Mouse (Mus musculus): ENCODE measurements around the gene Snapin.

Gene Snapin

DNA sequence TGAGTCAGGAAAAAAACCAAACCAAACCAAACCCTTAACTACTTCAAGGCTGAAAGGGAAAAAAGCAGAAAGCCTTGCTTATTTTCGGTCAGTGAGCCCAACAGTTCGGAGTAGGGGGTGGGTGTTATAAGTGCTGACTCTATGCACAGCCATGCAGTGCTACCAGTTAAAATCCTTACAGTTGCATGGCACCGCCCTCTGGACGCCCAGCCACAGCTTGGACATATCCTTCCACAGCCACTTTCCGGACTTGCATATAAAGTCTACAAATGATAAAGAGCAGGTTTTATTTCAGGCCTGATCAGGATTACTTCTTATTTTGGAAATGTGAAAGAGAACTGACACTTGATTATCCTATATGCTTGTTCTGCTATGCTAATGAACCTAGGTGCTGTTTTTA, 14.4 kb upstream of the Snapin start:
- DNase-seq (ENCODE audit: low read depth, low spot score), result no peak

GRCm38 (mm10) chr3:90503444-90503843, 12.6 kb upstream of the Snapin start:
- DNase-seq (ENCODE audit: low read depth, low spot score), result no peak

- DNase-seq (ENCODE audit: low read depth, low spot score), result no peak
Measured at GRCm38 (mm10) chr3:90497597-90497996, 6.8 kb upstream of the Snapin start.

DNA sequence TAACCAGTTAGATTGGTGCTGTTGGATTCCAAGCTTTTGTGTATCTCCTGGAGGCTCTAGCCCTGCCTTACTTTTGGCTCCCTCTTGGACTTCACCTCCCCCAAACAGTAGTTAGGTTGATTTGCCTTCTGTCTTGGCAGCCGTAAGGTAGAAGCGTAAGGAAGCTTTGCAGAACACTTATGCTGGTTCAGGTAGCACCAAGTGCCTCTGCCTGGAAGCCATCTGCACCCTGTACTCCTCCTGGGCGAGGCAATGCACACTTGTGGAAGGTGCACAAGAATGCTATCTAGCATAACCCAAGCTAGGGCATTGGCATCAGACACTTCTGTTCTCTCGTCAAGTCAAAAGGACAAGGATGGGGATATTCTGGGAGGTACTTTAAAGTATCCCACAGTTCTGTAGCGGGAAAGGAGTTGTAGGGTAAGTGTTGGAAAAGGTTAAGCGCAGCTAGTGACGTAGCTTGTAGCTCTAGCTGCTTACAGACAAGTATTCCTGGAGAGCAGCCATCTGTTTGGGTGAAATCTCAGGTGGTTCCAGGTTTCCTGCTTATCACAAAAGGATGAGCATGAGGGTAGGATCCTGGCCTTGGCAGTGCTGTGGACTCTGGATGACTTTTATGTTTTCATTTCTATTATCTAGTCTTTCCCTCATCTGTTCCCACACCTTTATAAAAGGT, 5.2 kb upstream of the Snapin start:
- no peak for DNase-seq (ENCODE audit: low read depth, low spot score)

DNA sequence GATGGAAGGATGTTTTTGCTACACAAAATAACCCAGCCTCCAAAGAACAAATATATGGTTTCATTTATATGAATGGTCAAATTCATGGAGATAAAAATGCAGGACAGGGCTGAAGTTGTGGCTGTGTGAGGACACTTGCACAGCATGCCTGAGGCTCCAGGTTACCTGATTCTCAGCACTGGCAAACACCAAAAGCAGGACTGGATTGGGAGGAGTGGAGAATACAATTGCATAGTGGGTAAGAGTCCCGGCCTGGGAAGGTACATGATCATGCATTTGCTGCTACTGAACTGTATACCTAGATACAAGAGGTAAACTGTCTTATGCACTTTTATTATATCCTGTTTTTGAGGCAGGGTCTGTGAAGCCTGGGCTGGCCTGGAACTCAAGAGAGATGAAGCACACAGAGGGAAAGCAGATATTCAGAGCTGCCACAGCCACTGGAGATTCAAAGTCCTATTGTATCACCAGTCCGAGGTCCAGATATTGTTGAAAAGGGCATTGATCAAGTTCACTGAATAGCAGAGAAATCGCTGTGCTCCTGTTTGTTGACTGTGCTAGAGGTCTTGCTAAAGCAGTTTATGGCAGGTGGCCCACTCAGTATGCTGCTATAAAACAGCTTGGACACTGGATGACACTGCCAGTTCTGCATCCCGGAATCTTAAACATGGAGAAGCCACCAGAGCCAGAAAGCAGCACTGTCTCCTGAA, 3.2 kb upstream of the Snapin start:
- no peak for DNase-seq (ENCODE audit: low read depth, low spot score)

DNA sequence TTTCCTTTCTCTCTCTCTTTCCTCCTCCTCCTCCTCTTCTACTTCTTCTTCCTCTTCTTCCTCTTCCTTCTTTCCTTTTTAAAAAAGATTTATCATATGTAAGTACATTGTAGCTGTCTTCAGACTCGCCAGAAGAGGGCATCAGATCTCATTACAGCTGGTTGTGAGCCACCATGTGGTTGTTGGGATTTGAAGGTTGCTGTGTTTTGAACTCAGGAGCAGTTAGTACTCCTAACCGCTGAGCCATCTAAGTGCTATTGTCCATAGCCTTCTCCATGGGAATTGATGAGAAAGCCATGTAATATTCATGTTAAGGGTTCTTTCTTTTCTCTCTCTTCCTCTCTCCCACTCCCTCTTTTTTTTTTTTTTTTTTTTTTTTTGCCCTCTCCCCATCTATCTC, 517 bp upstream of the Snapin start:
- DNase-seq (ENCODE audit: low read depth, low spot score), result no peak

GRCm38 (mm10) chr3:90488576-90488975, 2.3 kb downstream of the Snapin start:
- no peak for DNase-seq (ENCODE audit: low read depth, low spot score)

DNA sequence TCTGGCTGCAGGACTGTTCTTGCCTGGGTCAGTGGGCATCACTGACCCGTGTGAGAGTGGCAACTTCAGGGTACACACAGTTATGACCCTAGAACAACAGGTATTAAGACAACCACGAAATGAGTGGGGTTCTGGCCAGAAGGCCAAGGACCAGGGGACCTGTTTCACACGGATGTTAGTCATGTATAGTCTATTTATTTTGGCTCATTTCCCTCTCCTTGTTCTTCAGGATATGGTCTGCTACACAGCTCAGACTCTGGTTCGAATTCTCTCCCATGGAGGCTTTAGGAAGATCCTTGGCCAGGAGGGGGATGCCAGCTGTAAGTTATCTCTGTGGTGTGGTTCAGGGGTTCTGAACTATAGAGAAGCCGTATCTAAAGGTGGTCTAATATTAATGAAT, 3.8 kb downstream of the Snapin start:
- DNase-seq (ENCODE audit: low read depth, low spot score), result no peak

DNA sequence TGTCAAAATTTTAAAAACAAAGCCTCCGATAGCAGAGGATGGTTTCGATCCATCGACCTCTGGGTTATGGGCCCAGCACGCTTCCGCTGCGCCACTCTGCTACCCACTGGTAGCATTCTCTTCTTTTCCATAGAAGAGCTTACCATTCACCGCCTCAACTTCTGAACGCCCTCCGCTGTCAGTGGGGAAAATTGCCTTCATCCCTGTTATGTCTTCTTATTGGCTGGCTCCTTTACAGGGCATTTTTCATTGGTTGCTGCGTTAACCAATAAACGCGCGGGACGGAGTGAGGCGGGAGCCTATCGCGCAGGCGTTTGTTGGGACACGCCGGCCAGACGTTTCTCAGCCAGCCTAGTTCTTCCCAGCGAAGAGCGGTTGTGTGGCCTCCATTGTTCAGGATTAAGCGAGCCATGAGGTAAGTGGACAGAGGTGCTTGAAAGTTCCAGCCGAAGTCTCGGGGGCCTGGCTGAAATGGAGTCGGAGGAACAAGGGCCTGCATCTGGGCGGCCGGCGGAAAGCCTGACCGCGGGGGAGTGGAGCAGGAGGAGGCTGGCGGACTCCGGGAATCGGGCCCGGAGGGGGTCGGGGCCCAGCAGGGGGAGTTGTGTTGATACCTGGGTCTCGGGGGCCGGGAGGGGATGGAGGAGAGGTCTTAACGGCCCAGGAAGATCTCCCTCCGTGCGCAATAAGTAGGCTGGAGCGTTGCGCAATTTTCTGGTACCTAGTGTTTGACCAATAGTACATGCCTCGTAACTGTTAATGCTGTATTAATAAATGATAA, 14.8 kb downstream of the Snapin start, which contains the start of gene Ilf2:
Ilf2 (plus strand) TSS at position 296 of the 781 bp plus-strand sequence.
- peak; percentile 98 for DNase-seq (ENCODE audit: low read depth, low spot score)

DNA sequence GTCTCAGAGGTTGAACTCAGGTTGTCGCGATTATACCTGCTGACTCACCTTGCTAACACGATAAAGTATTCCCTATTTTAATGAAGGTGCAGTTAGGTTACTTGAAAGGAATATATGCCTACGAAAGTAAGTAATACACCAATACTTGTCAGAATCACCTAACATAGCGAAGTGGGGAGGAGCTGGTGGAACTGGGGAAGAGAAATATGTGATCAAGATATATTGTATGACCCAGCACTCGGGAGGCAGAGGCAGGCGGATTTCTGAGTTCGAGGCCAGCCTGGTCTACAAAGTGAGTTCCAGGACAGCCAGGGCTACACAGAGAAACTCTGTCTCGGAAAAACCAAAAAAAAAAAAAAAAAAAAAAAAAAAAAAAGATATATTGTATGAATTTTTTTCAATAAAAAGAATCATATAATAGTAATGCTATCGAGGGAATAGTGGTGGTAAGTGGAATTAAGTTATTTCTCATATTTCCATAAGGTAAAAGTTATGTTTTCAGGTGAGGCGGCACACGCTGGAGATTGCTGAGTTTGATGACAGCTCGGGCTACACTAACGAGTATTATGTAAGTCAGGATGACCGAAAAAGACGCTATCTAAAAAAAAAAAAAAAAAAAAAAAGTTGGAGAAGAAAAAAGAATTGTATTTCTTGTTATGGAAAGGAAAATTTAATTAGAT, 15.5 kb downstream of the Snapin start:
- no peak for DNase-seq (ENCODE audit: low read depth, low spot score)

DNA sequence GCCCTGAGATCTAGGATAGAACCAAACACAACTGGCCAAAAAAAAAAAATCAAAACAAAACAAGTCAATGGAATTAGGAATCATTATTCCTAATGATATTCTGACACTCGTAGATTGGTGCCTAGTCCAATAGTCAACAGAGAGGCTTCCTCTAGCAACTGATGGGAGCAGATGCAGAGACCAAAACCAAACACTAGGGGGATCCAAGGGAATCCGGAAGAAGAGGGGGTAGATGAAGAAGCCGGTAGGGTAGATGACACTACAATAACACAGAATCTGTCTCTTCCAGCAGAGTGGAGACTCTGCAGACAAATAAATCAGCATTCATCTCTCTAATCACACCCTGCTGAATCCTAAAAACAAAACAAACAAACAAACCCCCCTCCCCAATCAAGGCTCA, 18.6 kb downstream of the Snapin start:
- DNase-seq (ENCODE audit: low read depth, low spot score), result peak; percentile 40

DNA sequence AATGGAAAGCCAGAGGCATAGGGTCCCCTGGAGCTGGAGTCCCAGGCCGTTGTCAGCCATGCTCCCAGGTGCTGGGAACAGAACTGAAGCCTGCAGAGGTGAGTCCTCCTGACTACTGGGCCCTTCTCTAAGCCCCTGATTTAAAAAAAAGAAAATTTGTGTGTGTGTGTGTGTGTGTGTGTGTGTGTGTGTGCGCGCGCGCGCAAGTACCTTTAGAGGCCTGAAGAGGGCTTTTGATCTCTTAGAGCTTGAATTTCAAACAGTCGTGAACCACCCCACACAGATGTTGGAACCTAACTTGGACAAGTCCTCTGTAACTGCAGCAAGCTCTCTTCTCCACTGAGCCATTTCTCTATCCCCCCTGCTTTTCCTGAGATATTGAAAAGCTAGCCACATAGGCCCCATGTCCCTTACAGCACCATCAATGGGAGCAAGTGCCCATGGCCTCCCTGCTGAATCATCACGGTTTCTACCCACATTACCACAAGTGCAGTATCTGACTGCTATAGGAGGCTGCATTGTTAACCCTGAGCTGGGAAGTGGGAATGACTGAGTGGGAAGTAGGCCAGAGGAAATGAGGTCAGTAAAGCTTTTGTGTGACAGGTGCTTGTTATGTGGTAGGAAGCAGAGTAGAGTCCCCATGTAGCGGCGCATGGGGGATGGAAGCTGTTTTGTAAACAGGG, 23.1 kb downstream of the Snapin start:
- no peak for DNase-seq (ENCODE audit: low read depth, low spot score)

DNA sequence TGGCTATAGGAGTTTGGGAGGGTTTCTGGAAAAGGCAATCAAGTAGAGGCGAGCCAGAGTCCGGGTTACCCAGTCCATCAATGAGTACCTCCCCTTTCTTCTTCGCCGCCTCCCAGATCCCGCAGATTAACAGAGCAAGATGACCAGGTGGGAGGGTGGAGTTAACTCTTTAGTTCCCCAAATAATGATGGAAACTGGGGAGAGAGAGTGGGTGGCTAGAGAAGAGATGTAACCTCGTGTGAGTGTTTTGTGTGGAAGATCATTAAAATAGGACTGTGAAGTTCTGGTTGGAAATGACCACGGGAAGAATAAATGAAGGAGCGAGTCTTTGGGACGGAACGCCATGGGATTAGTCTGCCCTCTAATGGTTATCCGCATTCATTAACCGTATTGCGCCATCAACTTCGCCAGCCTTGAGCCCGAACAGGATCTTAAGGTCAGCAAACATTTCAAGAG, 24.5 kb downstream of the Snapin start:
- DNase-seq (ENCODE audit: low read depth, low spot score), result peak; percentile 64

DNA sequence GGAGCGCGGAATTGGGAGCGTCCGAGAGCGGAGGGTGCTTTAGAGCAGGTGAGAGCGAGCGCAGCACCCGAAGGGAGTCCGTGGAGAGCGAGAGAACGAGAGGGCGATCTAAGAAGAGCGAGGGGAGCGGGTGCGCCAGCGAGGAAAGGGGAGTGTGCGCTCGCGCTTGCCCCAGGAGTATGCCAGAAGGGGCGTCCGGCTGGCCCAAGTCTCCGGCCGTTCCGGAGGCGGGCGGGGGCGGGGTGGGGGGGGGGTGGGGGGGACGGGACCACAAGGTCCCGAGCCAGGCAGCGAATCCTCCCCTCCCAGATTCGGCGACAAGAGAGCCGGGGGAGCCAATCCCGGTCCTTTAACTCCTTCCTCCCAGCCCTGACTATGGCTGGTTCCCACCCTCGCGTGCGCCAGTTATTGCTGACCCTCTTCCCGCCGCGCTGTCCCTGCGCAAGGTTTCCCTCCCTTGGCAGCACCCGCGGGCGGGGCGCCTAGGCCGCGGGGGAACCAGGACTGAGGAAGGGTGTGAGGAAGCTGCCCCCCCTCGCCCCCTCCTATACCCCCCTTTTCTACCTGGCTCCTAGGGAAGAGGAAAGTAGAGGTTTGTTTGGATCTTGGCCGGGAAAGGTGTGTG, 25.0 kb downstream of the Snapin start, which contains the start of gene Npr1:
Npr1 (minus strand) TSS at position 181 of the 625 bp plus-strand sequence.
- peak; percentile 44 for DNase-seq (ENCODE audit: low read depth, low spot score)

GRCm38 (mm10) chr3:90465081-90465685, 25.6 kb downstream of the Snapin start:
- DNase-seq (ENCODE audit: low read depth, low spot score), result peak; percentile 23

GRCm38 (mm10) chr3:90464552-90465080, 26.2 kb downstream of the Snapin start:
- DNase-seq (ENCODE audit: low read depth, low spot score), result peak; percentile 17

- no peak for DNase-seq (ENCODE audit: low read depth, low spot score)
Measured at GRCm38 (mm10) chr3:90462579-90462978, 28.3 kb downstream of the Snapin start.

GRCm38 (mm10) chr3:90461935-90462334, 28.9 kb downstream of the Snapin start:
- DNase-seq (ENCODE audit: low read depth, low spot score), result no peak

DNA sequence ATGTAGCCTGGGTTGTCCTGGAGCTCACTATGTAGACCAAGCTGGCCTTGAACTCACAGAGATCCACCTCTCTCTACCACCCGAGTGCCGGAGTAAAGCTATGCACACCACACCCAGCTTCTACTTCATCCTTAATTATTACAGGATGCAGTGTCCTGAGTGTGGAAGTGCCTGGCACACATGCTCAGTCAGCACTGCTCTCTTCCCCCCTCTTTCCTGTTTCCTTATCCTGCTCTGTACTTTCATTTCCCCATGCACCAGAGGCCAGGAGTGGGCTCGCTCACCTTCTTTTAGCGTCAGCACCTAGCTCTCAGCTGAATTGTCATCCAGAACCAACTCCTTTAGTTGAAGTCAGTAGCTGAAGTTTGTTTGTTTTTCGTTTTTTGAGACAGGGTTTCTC, 30.5 kb downstream of the Snapin start:
- DNase-seq (ENCODE audit: low read depth, low spot score), result no peak

GRCm38 (mm10) chr3:90459727-90460126, 31.1 kb downstream of the Snapin start:
- no peak for DNase-seq (ENCODE audit: low read depth, low spot score)

Data from mesoderm, embryonic 11.5 days (tissue).